Mouse (Mus musculus) heart, postnatal 4 days (tissue): ENCODE measurements around the gene Olfr1359. TPM values are rescaled to one million over a fixed set of nuclear protein-coding genes. Genes with fewer than 3 reads are reported as not detected.
A peak's percentile ranks its signal among the peaks of the same experiment; 100 is the strongest.

Source experiments
- DNase-seq: peaks from one replicate; pipeline ENCODE4 v3.0.0; 2021
- total RNA-seq, 2 experiments: library from RNA; stranded (reverse); gene quantifications; 2 replicates each; pipeline ENCODE4 v1.2.3; 2021

Olfr1359 gene
- total RNA-seq, 2 experiments from 2014 or later = not detected

DNA sequence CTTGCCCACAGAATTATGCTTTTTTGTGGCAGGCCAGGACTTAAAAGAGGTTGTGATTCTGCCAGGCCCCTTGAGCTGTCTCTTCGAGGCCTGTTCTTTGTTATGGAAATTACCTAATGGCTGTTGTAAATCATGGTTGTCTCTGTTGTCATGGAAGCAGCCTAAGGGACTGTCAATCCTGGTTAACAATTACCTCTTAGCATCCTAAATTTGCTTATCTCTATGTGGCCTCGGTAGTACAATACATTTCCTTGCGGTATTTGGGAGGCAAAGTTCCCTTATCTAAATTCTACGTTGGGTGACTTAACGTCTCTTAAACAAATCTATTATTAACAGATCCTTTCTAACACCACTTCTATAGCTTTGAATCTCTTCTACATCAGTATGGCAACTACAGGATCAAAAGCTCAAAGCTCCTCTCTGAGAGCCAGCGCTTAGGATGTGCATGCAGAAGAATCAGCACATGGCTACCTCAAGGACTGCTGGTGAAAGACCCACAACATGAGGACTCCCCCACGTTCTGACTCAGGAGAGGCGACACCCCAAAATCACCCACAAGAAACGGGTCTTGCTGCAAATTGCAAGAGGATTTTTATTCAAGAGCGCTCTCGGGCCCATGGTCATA is 30.1 kb downstream of the Olfr1359 start:
- no peak for DNase-seq

DNA sequence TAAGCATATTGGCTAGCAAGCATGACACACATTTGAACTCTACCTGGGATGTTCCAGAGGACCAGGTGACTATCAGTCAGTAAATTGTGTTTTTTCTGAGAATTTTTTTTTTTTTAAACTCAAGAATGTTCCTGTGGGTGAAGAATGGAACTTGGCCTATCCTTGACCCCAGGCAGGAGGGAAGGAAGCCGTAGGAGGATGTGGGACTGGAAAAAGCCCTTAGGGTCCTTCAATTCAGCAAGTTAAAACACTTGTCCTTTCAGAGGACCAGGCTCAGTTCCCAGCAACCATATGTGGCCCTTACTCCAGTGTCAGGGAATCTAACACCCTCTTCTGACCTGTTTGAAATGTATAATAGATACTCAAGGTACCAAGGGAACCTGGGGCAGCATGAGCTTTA is 31.6 kb downstream of the Olfr1359 start:
- DNase-seq = no peak

DNA sequence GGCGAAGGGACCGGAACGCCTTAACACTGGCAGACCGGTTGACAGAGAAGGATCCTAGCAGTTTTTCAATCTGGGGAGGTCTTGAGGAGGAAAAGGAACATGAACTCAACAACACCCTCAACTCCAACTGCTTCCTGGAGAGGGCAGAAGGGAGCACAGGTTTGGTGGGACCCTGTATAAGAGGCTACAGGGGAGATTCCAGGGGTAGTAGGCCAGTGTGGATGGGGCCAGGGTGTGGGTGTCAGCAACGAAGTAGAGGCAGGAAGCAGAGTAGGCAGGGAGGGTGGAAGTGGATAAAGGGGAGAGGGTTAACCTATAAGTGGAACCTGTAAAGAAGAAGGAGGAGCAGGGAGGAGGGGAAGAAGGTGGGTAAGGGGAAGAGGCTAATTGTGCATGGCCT is 35.6 kb downstream of the Olfr1359 start:
- DNase-seq = no peak

DNA sequence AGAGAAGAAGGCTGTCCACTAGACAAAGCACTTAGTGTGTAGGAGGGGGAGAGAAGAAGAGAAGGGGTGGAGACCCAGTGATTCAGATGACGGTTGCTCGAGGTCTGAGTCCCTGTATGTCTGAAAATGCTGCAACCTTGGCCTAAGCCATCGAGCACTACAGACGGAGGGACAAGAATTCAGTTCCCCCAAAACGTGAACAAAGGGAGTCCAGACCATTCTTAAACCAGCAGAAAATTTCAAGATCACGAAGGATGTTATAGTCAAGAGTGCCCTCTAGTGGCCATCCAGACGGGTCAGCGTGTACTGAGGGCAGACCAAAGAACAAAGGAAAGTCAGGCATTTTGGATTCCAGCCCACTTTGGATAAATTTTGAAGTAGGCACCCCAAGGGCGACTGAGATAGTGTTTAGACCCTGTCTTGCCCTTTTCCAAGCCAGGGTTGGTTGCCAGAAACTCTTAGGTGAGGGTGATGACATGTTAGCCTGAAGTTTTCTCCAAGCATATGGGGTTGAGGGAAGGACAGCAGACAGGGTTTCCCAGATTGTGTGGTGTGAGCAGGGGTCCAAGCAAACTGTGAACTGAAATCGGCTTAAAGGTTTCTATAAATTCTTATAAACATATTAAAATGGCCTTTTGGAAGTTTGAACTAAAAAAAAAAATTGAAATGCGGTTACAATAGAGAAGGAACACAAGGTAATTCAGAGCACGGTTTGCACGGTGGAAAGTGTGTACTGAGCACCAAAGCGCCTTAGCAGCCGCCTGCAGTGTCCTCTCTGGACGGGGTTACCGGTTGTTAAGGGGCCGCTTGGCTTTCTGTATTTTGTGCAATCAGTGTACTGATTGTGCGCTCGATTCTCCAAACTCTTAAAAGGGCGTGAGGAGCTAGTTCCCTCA is 36.3 kb downstream of the Olfr1359 start:
- DNase-seq = peak; percentile 82

DNA sequence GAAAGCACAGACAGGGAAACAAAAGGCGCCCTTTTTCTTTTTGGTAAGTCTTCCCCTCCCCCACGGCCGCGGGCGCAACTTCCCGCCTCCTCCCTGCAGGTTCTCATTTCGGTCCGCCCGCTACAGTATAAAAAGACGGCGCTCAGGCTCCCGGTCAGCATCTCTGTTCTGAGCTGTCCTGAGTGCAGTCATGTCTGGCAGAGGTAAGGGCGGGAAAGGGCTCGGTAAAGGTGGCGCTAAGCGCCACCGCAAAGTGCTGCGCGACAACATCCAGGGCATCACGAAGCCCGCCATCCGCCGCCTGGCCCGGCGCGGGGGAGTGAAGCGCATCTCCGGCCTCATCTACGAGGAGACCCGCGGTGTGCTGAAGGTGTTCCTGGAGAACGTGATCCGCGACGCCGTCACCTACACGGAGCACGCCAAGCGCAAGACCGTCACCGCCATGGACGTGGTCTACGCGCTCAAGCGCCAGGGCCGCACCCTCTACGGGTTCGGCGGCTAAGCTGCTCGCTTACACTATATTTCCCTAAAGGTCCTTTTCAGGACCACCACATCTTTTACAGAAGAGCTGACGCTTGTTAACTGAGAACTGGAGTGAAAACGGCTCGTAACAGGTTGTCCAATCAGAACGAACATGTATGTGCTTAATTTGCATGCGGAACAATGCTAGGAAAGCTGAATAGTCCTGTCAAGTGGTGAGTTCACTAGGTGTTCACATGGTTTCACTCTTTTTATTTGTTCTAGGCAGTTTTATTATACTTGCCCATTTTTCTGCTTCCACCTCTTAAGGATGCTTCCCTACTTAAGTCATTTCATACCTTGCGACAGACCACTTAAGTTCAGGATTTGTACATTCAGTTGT is 37.2 kb downstream of the Olfr1359 start, which contains the start of gene Hist1h4j:
Hist1h4j (plus strand) TSS at position 159 of the 862 bp plus-strand sequence.
- peak; percentile 79 for DNase-seq

DNA sequence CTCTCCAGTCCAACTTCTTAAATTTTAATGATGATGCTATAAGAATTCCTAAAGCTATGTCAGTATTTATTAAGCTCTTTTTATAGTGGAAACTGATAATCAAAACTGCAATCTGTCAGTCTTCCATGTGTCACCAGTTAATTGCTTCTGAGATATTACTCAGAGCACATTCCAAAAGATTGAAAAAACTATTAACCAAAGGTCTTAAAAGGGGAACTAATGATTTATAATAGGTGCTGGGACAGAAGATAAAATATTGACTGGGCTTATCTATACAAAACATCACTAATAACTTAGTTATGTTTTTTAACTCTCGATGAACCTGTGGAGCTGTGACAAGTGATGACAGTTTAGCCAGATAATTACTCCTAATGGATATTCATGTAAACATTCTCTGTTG is 47.1 kb downstream of the Olfr1359 start:
- DNase-seq = no peak

DNA sequence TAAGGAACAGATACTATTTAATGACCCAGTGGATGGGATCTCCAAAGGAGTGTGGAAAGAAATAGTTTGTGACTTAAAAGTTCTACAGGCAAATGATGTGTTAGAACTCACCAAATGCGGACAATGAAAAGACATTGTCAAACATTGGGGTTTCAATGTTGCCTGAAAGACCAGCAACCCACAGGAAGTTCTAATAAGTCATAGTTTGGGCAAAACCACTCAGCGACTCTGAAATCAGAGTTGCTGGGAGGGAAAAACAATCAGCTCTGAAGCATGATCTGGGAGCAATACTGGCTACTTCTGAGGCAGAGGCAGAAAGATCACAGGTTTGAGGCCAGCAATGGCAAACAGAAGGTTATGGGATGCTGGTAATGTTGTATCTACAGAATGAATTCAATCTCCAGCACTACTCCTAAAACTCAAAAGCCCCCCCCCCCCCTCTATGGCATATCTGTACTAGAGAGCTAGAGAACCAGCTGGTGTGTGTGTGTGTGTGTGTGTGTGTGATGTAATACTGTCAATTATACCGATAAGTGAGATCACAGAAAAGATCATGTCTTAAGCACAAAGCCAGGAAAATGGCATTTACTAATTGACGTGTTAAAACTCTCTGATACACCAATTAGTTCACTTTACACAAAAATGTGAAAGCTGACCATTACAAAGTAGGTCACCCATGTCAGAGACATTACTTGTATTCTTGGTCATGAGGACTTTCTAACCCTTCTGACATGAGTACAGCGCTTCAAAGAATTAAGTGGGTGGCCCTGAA is 51.7 kb downstream of the Olfr1359 start:
- DNase-seq = no peak

DNA sequence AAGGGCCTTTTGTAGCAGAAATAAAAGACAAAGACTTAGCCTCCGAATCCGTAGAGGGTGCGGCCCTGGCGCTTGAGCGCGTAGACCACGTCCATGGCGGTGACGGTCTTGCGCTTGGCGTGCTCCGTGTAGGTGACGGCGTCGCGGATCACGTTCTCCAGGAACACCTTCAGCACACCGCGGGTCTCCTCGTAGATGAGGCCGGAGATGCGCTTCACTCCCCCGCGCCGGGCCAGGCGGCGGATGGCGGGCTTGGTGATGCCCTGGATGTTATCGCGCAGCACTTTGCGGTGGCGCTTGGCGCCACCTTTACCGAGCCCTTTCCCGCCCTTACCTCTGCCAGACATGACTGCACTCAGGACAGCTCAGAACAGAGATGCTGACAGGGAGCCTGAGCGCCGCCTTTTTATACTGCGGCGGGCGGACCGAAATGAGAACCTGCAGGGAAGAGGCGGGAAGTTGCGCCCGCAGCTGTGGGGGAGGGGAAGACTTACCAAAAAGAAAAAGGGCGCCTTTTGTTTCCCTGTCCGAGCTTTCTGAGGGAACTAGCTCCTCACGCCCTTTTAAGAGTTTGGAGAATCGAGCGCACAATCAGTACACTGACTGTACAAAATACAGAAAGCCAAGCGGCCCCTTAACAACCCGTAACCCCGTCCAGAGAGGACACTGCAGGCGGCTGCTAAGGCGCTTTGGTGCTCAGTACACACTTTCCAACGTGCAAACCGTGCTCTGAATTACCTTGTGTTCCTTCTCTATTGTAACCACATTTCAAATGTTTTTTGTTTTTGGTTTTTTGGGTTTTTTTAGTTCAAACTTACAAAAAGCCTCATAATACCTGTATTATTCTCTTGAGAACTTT is 52.5 kb downstream of the Olfr1359 start, which contains the start of gene Hist1h4k:
Hist1h4k (minus strand) TSS at position 347 of the 859 bp plus-strand sequence.
- DNase-seq = peak; percentile 92

DNA sequence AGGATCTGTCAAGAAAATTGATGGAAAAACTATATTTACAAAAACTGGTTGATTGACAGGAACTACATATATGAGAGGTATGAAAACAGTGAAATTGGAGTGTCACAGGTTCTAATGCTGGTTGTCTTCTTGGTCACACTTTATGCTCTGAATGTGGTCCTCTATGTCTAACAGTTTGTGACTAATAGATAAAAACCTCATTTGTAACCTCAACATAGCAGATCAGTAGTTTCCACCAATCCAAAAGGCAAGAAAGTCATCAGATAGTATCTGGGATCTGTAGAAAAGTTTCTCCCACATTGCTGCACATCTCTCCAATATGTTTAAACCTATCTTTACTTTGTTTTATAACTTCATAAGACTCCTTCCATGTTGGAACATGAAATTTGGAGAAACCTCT is 53.5 kb downstream of the Olfr1359 start:
- no peak for DNase-seq

DNA sequence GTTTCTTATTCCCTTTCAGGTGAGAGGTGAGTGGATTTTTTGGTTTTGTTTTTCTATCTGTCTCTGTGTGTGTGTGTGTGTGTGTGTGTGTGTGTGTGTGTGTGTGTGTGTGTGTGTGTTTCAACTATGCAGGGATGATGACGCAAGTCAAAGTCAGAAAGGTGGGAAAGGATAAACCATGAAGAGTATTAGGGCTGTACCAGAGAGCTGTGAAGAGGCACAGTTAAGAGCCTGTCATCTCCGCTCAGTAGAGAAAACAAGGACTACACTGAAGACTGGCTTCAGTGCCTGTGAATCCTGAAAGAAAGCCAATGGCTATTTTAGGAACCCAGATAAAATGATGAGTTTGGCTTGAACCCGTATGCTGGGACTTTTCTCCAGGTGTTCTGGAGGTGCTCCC is 53.9 kb downstream of the Olfr1359 start:
- no peak for DNase-seq

DNA sequence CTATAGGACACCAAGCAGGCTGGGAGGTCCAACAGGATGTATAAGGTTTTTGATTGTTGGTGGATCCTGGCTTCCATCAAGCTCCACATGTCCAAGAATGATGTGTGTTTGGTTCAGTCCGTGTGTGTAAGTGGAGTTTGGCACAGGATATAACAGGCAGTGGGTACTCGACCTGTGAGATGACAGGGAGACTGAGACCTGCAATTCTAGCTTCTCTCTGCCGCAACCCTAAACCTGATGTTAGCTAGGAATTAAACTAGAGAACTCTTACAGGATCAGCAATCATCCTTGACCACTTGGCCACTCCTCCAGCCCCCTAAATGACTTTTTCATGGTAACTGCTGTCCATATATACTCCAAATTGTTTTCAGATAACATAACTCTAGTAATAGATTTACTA is 54.4 kb downstream of the Olfr1359 start:
- DNase-seq = no peak

DNA sequence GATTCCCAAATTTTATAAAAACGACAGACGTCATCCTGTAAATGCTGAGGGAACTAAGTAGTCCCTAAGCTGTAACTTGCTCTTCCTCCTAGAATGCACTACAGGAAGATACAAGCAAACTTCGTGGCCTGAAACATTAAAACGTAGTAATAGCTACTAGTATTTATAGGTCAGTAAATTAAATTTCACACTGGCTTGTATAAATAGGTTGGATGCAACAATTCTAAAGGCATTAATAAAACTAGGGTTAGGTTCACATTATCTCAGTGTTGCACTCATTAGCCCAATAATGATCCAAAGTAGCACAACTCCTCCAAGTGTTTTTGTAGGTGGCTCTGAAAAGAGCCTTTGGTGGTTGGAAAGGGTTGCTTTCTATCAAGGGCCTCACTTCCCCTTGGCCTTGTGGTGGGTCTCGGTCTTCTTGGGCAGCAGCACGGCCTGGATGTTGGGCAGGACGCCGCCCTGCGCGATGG is 55.2 kb downstream of the Olfr1359 start:
- DNase-seq = no peak

DNA sequence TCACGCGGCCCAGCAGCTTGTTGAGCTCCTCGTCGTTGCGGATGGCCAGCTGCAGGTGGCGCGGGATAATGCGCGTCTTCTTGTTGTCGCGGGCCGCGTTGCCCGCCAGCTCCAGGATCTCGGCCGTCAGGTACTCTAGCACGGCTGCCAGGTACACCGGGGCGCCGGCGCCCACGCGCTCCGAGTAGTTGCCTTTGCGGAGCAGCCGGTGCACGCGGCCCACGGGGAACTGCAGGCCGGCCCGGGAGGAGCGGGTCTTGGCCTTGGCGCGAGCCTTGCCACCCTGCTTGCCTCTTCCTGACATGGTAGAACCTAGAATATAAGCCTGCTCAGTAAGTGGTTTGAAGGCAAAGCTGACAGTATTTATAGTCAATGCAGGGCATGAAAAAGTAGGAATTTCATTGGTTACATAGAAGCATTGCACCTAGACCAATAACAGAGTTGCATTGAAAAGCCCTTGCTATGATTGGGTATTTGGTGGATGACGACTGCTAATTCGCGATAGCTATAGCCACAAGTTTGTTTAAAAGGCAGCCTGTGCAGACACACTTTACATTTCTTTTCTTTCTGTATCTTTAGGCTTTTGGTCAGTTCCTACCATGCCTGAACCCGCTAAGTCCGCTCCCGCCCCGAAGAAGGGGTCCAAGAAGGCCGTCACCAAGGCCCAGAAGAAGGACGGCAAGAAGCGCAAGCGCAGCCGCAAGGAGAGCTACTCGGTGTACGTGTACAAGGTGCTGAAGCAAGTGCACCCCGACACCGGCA is 55.8 kb downstream of the Olfr1359 start, which contains the start of the genes Hist1h2ak and Hist1h2bn:
Hist1h2ak (minus strand) TSS at position 304 of the 762 bp plus-strand sequence.
Hist1h2bn (plus strand) TSS at position 600 of the 762 bp plus-strand sequence.
- DNase-seq = peak; percentile 62

DNA sequence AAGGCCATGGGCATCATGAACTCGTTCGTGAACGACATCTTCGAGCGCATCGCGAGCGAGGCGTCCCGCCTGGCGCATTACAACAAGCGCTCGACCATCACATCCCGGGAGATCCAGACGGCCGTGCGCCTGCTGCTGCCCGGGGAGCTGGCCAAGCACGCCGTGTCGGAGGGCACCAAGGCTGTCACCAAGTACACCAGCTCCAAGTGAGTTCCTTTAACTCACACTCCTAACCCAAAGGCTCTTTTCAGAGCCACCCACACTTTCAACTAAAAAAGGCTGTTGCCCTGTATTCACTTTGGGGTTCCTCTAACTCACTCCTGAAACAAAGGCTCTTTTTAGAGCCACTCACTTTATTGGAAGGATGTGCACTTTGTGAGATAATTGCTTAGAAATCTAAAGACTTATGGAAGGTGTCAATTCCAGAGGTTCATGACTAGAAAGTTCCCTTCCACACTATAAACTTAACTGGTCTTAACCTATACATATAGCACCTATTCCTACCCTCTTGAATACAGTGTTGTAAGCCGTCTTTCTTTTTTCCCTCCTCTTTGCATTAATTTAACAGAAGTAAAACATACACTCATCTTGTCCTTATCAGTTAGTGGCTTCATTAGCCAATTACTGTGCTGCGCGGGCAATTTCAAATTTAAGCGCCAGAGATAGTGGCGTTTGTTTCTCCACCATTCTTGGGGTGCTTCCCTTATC is 56.5 kb downstream of the Olfr1359 start:
- DNase-seq = peak; percentile 48

DNA sequence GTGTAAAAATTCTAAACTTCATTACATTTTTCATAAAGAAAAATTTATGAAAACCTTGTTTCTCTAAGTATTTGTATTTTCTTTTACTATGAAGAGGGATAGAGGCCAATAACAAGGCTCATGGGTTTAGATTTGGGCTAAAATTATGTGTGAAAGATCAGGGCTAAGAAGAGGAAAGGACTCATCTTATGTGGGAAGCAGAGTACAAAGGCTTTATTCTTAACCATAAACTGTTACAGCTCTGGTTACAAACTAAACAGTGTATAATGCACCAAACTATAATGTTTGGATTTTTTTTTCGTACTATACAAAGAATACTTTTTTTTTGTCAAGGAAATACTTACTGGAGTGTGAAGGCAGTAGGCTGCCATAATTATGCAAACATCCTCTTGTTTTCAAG is 57.8 kb downstream of the Olfr1359 start:
- no peak for DNase-seq
